Mouse (Mus musculus): Measurements from ENCODE around the gene Zbtb24.

Zbtb24 gene

GRCm38 (mm10) chr10:41467325-41467724 is 17.1 kb downstream of the Zbtb24 start:
- no peak for DNase-seq (ENCODE audit: low spot score in 2 of 2)

GRCm38 (mm10) chr10:41470693-41471092 is 20.5 kb downstream of the Zbtb24 start:
- no peak for DNase-seq (ENCODE audit: low spot score in 2 of 2)

GRCm38 (mm10) chr10:41472534-41472933 is 22.4 kb downstream of the Zbtb24 start:
- no peak for DNase-seq (ENCODE audit: low spot score in 2 of 2)

GRCm38 (mm10) chr10:41472962-41473481 is 22.8 kb downstream of the Zbtb24 start:
- peak; percentile 17 to 39 for DNase-seq (ENCODE audit: low spot score in 2 of 2)

- DNase-seq (ENCODE audit: low spot score in 2 of 2): peak; percentile 76 to 83
Measured at GRCm38 (mm10) chr10:41473782-41474468, 23.7 kb downstream of the Zbtb24 start.

- DNase-seq (ENCODE audit: low spot score in 2 of 2): no peak
Measured at GRCm38 (mm10) chr10:41474981-41475391, 24.8 kb downstream of the Zbtb24 start.

GRCm38 (mm10) chr10:41476171-41477017 is 26.2 kb downstream of the Zbtb24 start, which contains the start of gene Mical1:
TSS of gene Mical1 (plus strand) at chr10:41476314.
- peak; percentile 81 to 82 for DNase-seq (ENCODE audit: low spot score in 2 of 2)

GRCm38 (mm10) chr10:41477018-41477277 is 26.8 kb downstream of the Zbtb24 start:
- no peak for DNase-seq (ENCODE audit: low spot score in 2 of 2)

- DNase-seq (ENCODE audit: low spot score in 2 of 2): peak; percentile 61 to 62
Measured at GRCm38 (mm10) chr10:41477278-41478181, 27.3 kb downstream of the Zbtb24 start.

- no peak for DNase-seq (ENCODE audit: low spot score in 2 of 2)
Measured at GRCm38 (mm10) chr10:41479961-41480360, 29.8 kb downstream of the Zbtb24 start.

GRCm38 (mm10) chr10:41480938-41481880 is 31.0 kb downstream of the Zbtb24 start:
- DNase-seq (ENCODE audit: low spot score in 2 of 2): no peak

- no peak for DNase-seq (ENCODE audit: low spot score in 2 of 2)
Measured at GRCm38 (mm10) chr10:41482446-41482845, 32.3 kb downstream of the Zbtb24 start.

GRCm38 (mm10) chr10:41485778-41486177 is 35.6 kb downstream of the Zbtb24 start:
- DNase-seq (ENCODE audit: low spot score in 2 of 2): no peak

- DNase-seq (ENCODE audit: low spot score in 2 of 2): no peak
Measured at GRCm38 (mm10) chr10:41486506-41487170, 36.5 kb downstream of the Zbtb24 start.

GRCm38 (mm10) chr10:41488877-41489276 is 38.7 kb downstream of the Zbtb24 start:
- no peak for DNase-seq (ENCODE audit: low spot score in 2 of 2)

- no peak for DNase-seq (ENCODE audit: low spot score in 2 of 2)
Measured at GRCm38 (mm10) chr10:41489294-41489693, 39.1 kb downstream of the Zbtb24 start.

- peak; percentile 91 to 92 for DNase-seq (ENCODE audit: low spot score in 2 of 2)
Measured at GRCm38 (mm10) chr10:41489708-41490517, 39.7 kb downstream of the Zbtb24 start, which contains the start of the genes Smpd2 and Ppil6. TSS of gene Smpd2 (minus strand) at chr10:41490369. TSS of gene Ppil6 (plus strand) at chr10:41490439.

- no peak for DNase-seq (ENCODE audit: low spot score in 2 of 2)
Measured at GRCm38 (mm10) chr10:41490518-41490873, 40.3 kb downstream of the Zbtb24 start.

GRCm38 (mm10) chr10:41491111-41491510 is 40.9 kb downstream of the Zbtb24 start:
- no peak for DNase-seq (ENCODE audit: low spot score in 2 of 2)

Measured in spleen, postnatal 36 days (tissue).